Mouse (Mus musculus) bone marrow, adult 2 months (tissue): ENCODE data around the gene Ralgapb. TPM values are rescaled to one million over a fixed set of nuclear protein-coding genes. Genes with fewer than 3 reads are reported as not detected.
A peak's percentile ranks its signal among the peaks of the same experiment; 100 is the strongest.

Source experiments
- H3K27ac ChIP-seq: fragments of 200-500 bp; 2 replicates; pipeline ENCODE4 v1.5.1; 2012; ENCODE audit warnings: low read depth, mild to moderate bottlenecking, control low read depth, inconsistent platforms, low read length; ENCODE audit not compliant: control insufficient read depth, poor library complexity, insufficient read depth
- H3K4me1 ChIP-seq: fragments of 200-500 bp; 2 replicates; pipeline ENCODE4 v1.6.1; 2011; ENCODE audit warnings: low read length; ENCODE audit not compliant: control insufficient read depth, insufficient read depth
- H3K4me3 ChIP-seq: fragments of 200-500 bp; replicated peaks from 2 replicates; pipeline ENCODE3; 2011; ENCODE audit warnings: mild to moderate bottlenecking, low read depth, low read length, control low read depth; ENCODE audit not compliant: control insufficient read depth
- CTCF ChIP-seq: fragments of 200-500 bp; IDR thresholded peaks from 2 replicates; pipeline ENCODE4 v1.5.1; 2011; ENCODE audit warnings: low read length, control low read depth; ENCODE audit not compliant: control insufficient read depth, insufficient read depth
- POLR2A ChIP-seq: fragments of 200-500 bp; IDR thresholded peaks from 2 replicates; pipeline ENCODE4 v1.6.1; 2011; ENCODE audit warnings: low read depth, mild to moderate bottlenecking, control low read depth, low read length, borderline replicate concordance; ENCODE audit not compliant: control insufficient read depth
- WGBS: fragments of 180-500 bp; shearing (Covaris S2); methylation state at CpG from one replicate; pipeline ENCODE4 v1.1.7; 2018; 5-methylcytosine and 5-hydroxymethylcytosine counted together
- polyA plus RNA-seq: library from polyadenylated mRNA; stranded (reverse); fragments of >200 nt; gene quantifications from 2 replicates; pipeline ENCODE4 v1.2.4, GENCODE M21; 2011; ENCODE audit warnings: low replicate concordance; ENCODE audit not compliant: missing spikeins, insufficient read depth, insufficient read length

The Ralgapb gene
- polyA plus RNA-seq, 1 experiment, result 16.6 TPM

GRCm38 (mm10) chr2:158512528-158512927, 102.9 kb downstream of the Ralgapb start, which contains the start of gene Arhgap40:
TSS of gene Arhgap40 (plus strand) at chr2:158512796.
- TF ChIP-seq CTCF (no peak), POLR2A (no peak)
- no peak within 1 kb of the TSS for H3K4me3 ChIP-seq
- 76% methylated on average over 10 of the region's 10 CpGs for WGBS
- no peaks in the 10 kb centered on the region for H3K4me1 ChIP-seq
- no peak within 1 kb of the TSS for H3K27ac ChIP-seq

DNA sequence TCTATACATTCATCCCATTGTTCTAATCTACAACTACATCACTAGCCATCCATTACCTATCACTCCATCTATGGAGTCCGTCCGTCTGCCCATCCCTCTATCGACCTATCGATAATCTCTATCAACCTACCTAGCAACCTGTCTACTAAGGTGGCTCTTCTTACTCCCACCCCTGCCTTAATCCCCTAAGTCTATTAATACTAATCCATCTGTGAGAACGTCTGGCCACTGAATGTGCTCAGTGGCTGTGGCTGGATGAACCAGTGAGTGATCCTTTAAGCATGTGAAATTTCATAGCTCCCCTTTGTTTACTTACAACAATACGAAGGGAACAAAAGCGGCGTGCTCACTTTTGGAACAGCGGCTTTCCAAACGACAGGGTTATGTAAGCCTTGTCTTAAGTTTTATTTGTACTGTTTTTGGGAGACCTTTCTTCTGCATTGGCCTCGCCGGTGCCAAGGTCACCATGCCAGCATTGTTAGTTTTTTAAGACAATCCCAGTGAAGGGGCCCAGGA, 104.2 kb downstream of the Ralgapb start:
- WGBS, result 85% methylated on average over 12 of the region's 12 CpGs
- TF ChIP-seq POLR2A (no peak), CTCF (no peak)
- H3K4me1 ChIP-seq, result no peaks in the 10 kb centered on the region
- H3K4me3 ChIP-seq, result no peak overlapping the region
- no peak overlapping the region for H3K27ac ChIP-seq

- Histone ChIP-seq H3K4me1 (no peaks in the 10 kb centered on the region), H3K4me3 (no peak overlapping the region), H3K27ac (no peak overlapping the region)
- 69% methylated on average over 6 of the region's 6 CpGs for WGBS
- TF ChIP-seq POLR2A, result no peak
- TF ChIP-seq CTCF, result no peak
Observed at GRCm38 (mm10) chr2:158518583-158518982, 108.9 kb downstream of the Ralgapb start.

- no peak overlapping the region for H3K27ac ChIP-seq
- no peak overlapping the region for H3K4me3 ChIP-seq
- no peak for TF ChIP-seq CTCF
- TF ChIP-seq POLR2A, result no peak
- no peaks in the 10 kb centered on the region for H3K4me1 ChIP-seq
- WGBS, result 76% methylated on average over 11 of the region's 11 CpGs
Observed at GRCm38 (mm10) chr2:158519071-158519470, 109.4 kb downstream of the Ralgapb start.

DNA sequence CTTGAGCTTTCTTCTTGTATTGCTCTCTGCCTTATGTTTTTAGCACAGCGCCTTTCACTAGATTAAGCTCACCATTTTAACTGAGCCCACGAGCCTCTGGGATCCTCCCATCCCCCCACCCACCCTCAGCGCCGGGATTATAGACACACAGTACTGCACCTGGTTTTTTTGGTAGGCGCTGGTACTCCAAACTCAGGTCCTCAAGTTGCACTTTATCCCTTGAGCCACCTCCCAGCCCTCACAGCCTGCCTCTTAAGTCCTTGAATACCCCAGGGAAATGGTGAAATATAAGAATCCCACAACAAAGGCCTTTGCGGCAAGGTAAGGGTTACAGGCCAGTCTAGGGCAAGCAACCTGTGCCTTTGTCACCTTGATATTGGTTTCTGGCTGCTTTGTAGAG, 110.2 kb downstream of the Ralgapb start:
- WGBS, result 77% methylated on average over 6 of the region's 6 CpGs
- TF ChIP-seq CTCF, result no peak
- no peak for TF ChIP-seq POLR2A
- H3K4me3 ChIP-seq, result no peak overlapping the region
- no peak overlapping the region for H3K27ac ChIP-seq
- H3K4me1 ChIP-seq, result no peaks in the 10 kb centered on the region

DNA sequence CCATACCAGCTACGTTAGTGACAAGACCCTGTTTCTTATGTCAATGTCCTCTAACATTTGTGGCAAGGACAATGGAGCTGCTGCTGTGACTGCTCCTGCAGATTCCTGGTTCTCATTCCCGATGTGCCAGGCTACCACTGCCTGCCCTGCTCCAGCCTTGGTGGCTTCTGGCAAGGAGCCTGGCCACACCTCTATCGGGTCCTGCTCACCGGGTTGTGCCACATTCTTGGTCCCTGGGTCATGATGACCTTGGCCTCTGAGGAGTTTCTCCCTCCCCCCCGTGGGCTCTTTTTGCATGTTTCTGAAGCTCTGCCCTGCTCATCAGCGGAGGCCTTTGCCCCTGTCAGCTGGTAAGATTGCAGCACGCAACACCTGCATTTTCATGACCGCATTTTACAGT, 113.4 kb downstream of the Ralgapb start:
- WGBS, result 65% methylated on average over 8 of the region's 8 CpGs
- Histone ChIP-seq H3K4me3 (no peak overlapping the region), H3K4me1 (no peaks in the 10 kb centered on the region), H3K27ac (no peak overlapping the region)
- TF ChIP-seq CTCF (no peak), POLR2A (no peak)

- Histone ChIP-seq H3K4me3 (no peak overlapping the region), H3K27ac (no peak overlapping the region), H3K4me1 (no peaks in the 10 kb centered on the region)
- 80% methylated on average over 16 of the region's 16 CpGs for WGBS
- TF ChIP-seq POLR2A (no peak), CTCF (no peak)
Observed at GRCm38 (mm10) chr2:158524129-158524860, 114.6 kb downstream of the Ralgapb start.

DNA sequence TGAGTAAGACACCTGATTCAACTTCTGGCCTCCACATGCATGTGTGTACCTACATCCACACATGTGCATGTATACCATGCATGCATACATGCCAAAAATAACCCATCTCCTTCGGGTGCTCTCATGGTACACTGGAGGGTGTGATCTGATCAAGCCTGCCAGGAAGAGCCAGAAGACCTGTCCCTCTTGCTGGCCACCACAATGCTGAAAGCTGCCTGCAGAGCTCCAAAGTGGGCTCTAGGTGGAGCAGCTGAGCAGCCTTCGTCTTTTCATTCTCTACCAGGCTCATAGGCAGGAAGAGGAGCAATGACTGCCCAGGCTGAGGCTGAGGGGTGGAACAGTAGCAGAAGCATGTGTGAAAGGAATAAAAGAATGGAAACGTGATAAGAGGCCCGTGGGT, 124.4 kb downstream of the Ralgapb start:
- H3K27ac ChIP-seq, result no peak overlapping the region
- WGBS, result 3% methylated on average over 4 of the region's 4 CpGs
- TF ChIP-seq POLR2A (no peak), CTCF (peak; percentile 67)
- H3K4me1 ChIP-seq, result no peaks in the 10 kb centered on the region; the same call in 1 of the 2 replicates
- no peak overlapping the region for H3K4me3 ChIP-seq
